Mouse (Mus musculus) lung, embryonic 15.5 days (tissue): ENCODE data around the gene Dock4. TPM values are rescaled to one million over a fixed set of nuclear protein-coding genes. Genes with fewer than 3 reads are reported as not detected.
A peak's percentile ranks its signal among the peaks of the same experiment; 100 is the strongest.

Experiments used
- ATAC-seq: fragments of 200-750 bp; cut with Nextera tagmentation; 2 replicates; pipeline ENCODE4 v1.8.0; 2017; ENCODE audit warnings: moderate number of reproducible peaks, borderline replicate concordance; ENCODE audit not compliant: low FRiP score, low TSS enrichment; ENCODE audit errors: extremely low read depth
- H3K27ac ChIP-seq: fragments of 300-500 bp; sonication (generic); 2 replicates; pipeline ENCODE4 v1.5.1; 2015; ENCODE audit warnings: moderate library complexity, mild to moderate bottlenecking, inconsistent platforms
- H3K27me3 ChIP-seq: fragments of 300-500 bp; sonication (generic); 2 replicates; pipeline ENCODE4 v1.6.1; 2015; ENCODE audit warnings: inconsistent platforms
- H3K36me3 ChIP-seq: fragments of 300-500 bp; sonication (generic); 2 replicates; pipeline ENCODE4 v1.6.1; 2015; ENCODE audit warnings: inconsistent platforms
- H3K4me1 ChIP-seq: fragments of 300-500 bp; sonication (generic); 2 replicates; pipeline ENCODE4 v1.6.1; 2015; ENCODE audit warnings: inconsistent platforms
- H3K4me2 ChIP-seq: fragments of 300-500 bp; sonication (generic); 2 replicates; pipeline ENCODE4 v1.6.1; 2015; ENCODE audit warnings: inconsistent platforms, mild to moderate bottlenecking, moderate library complexity
- H3K4me3 ChIP-seq: fragments of 300-500 bp; sonication (generic); 2 replicates; pipeline ENCODE4 v1.5.1; 2015; ENCODE audit warnings: mild to moderate bottlenecking, inconsistent platforms
- H3K9ac ChIP-seq: fragments of 300-500 bp; sonication (generic); 2 replicates; pipeline ENCODE4 v1.6.1; 2015; ENCODE audit warnings: inconsistent platforms
- H3K9me3 ChIP-seq: fragments of 300-500 bp; sonication (generic); 2 replicates; pipeline ENCODE4 v1.6.1; 2016; ENCODE audit warnings: inconsistent platforms
- WGBS: fragments of 180-500 bp; shearing (Covaris S2); methylation state at CpG from one replicate; pipeline ENCODE4 v1.1.7; 2015; 5-methylcytosine and 5-hydroxymethylcytosine counted together
- polyA plus RNA-seq: library from polyadenylated mRNA; unstranded; fragments of >200 nt; fragmentation: Nextera tagmentation; extraction: Ambion mirVana; gene quantifications from 2 replicates; pipeline ENCODE4 v1.2.1, GENCODE M21; 2015

Gene Dock4
- polyA plus RNA-seq, 1 experiment from 2014 or later, result 28.0 TPM

DNA sequence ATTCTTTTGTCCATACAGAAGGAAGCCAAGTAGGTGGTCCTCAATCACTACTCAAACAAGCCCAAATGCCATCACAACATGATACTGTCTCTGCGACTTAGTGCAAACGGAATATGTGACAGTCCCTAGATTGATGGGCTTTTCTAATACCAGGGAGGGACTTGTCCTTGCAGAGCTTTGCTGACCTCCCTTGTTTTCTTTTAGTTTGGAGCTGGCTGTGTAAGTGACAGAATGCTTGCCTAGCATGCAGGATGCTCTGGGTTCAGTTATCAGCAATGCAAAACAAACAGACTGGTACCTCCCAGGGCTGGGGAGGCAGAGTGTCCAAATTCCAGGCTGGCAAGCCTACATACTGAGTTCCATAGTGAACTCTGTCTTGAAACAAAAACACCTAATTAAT lies 7.7 kb upstream of the Dock4 start:
- 33% methylated on average over 2 of the region's 2 CpGs for WGBS
- no peak for ATAC-seq
- Histone ChIP-seq H3K36me3 (no peaks in the 10 kb centered on the region), H3K27me3 (no peaks in the 10 kb centered on the region), H3K4me2 (no peak overlapping the region), H3K27ac (no peak overlapping the region), H3K9me3 (no peaks in the 10 kb centered on the region), H3K4me1 (peaks cover 9% of the 10 kb centered on the region), H3K9ac (no peak overlapping the region), H3K4me3 (no peak overlapping the region)

DNA sequence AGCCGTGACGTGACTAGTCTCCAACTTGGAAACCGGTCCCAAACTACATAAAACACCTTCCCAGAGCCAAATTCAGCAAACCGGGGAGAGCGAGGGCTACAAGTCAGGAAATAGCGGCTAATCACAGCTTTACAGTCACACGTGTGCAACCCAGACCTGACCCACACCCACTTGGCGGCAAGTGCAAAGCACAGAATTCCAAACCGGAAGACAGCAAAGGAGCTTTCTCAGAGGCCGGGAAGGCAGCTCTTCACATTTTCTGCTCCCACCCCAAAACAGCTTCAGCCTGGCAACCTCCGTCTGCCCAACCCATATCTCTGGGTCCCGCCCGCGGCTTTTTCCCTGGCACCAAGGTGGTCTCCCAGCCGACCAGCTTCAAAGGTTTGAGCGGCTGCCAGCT lies 546 bp upstream of the Dock4 start:
- Histone ChIP-seq H3K4me1 (peaks cover 34% of the 10 kb centered on the region), H3K9ac (peak overlapping the region; percentile 56), H3K9me3 (no peaks in the 10 kb centered on the region), H3K36me3 (no peaks in the 10 kb centered on the region), H3K4me3 (peak overlapping the region; percentile 78), H3K27ac (peak overlapping the region; percentile 48; the same call in 1 of the 2 replicates), H3K27me3 (no peaks in the 10 kb centered on the region), H3K4me2 (peak overlapping the region; percentile 87)
- 1% methylated on average over 16 of the region's 16 CpGs for WGBS
- ATAC-seq, result peak; percentile 15; the same call in 1 of the 2 replicates

- Histone ChIP-seq H3K27me3 (no peaks in the 10 kb centered on the region), H3K27ac (peak overlapping the region; percentile 85), H3K36me3 (no peaks in the 10 kb centered on the region), H3K9me3 (no peaks in the 10 kb centered on the region), H3K4me2 (peak overlapping the region; percentile 84), H3K4me1 (peaks cover 31% of the 10 kb centered on the region), H3K9ac (peak overlapping the region; percentile 80), H3K4me3 (peak overlapping the region; percentile 78)
- WGBS, result under 1% methylated on average over 44 of the region's 44 CpGs
- ATAC-seq, result peak; percentile 28; the same call in 1 of the 2 replicates
Measured at GRCm38 (mm10) chr12:40446450-40447381, 964 bp downstream of the Dock4 start.

- no peaks in the 10 kb centered on the region for H3K9me3 ChIP-seq
- H3K4me3 ChIP-seq, result peak overlapping the region; percentile 78
- H3K36me3 ChIP-seq, result no peaks in the 10 kb centered on the region
- peak overlapping the region; percentile 84 for H3K4me2 ChIP-seq
- peak overlapping the region; percentile 80 for H3K9ac ChIP-seq
- WGBS, result 14% methylated on average over 10 of the region's 10 CpGs
- ATAC-seq, result no peak
- H3K27me3 ChIP-seq, result no peaks in the 10 kb centered on the region
- H3K27ac ChIP-seq, result no peak overlapping the region
- H3K4me1 ChIP-seq, result peaks cover 25% of the 10 kb centered on the region
Measured at GRCm38 (mm10) chr12:40447561-40448355, 2.0 kb downstream of the Dock4 start.

DNA sequence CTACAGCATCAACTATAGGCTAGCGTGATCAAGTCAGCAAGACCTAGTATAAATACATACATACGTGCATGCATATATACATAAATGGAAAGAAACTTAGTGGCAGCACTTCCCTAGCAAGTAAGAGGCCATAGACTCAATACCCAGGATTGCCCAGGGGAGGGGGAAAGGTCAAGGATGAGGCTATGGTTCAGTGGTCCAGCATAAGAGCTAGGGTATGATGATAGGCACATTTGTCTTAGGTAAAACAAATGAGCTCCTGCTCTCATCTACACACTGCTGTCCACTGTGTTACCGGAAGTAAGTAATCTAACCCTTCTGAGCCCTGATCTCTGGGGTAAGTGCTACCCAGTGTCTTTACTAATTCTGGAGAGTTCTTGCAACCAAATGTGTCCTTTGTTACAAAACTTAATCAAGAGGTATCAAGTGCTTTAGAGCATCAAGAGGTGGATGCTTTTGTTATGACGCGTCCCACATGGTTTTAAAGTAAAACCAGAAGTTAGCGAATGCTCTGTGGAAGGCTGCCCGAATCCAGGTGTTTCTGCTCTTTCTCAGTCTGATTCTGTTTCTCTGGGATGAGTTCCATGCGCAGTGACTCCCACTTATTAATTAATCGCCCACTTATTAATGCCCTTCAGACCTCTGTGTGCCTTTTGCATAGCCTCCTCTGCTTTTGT lies 3.5 kb downstream of the Dock4 start:
- Histone ChIP-seq H3K4me3 (no peak overlapping the region), H3K36me3 (no peaks in the 10 kb centered on the region), H3K9ac (no peak overlapping the region), H3K27me3 (no peaks in the 10 kb centered on the region), H3K9me3 (no peaks in the 10 kb centered on the region), H3K27ac (no peak overlapping the region), H3K4me1 (peaks cover 25% of the 10 kb centered on the region), H3K4me2 (peak overlapping the region; percentile 13; the same call in 1 of the 2 replicates)
- 48% methylated on average over 9 of the region's 9 CpGs for WGBS
- no peak for ATAC-seq

GRCm38 (mm10) chr12:40456517-40456916 lies 10.8 kb downstream of the Dock4 start:
- 88% methylated on average over 2 of the region's 2 CpGs for WGBS
- Histone ChIP-seq H3K27ac (no peak overlapping the region), H3K9me3 (no peaks in the 10 kb centered on the region), H3K36me3 (no peaks in the 10 kb centered on the region), H3K9ac (no peak overlapping the region), H3K4me3 (no peak overlapping the region), H3K4me1 (0 out of 2 replicates have a peak, but pooled peaks cover 8% of the 10 kb centered on the region), H3K4me2 (no peak overlapping the region), H3K27me3 (no peaks in the 10 kb centered on the region)
- no peak for ATAC-seq

- ATAC-seq, result peak; percentile 57
- no peak overlapping the region for H3K27ac ChIP-seq
- 48% methylated on average over 3 of the region's 3 CpGs for WGBS
Measured at GRCm38 (mm10) chr12:40458977-40459376, 13.2 kb downstream of the Dock4 start.

DNA sequence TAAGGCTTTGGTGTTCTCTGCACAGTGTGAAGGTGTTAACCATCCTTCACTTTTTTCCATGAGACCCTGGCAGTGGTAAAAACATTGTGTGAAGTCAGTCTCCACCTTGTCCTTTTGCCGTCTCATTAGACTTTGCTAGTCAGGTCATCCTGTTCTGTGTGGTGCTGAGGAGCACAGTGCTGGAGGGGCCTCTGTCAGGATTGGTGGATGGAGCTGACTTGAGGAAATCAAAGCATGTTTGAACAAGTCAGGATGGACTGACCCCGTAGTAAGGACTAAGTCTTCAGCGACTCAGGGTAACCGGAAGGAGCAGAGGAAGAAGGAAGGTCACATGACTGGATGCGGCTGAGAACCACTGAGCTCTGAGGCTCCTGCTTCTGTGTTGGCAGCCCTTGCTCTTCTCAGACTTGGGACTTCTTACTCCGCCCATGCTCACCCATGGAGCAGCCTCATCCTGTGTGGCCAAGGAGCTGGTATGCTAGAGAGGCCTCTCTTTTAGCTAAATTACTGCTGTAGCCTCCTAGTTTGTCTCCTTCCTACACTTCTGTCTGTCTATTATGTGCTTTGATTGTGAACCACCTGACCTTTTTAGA lies 14.0 kb downstream of the Dock4 start:
- Histone ChIP-seq H3K9me3 (no peaks in the 10 kb centered on the region), H3K4me3 (no peak overlapping the region), H3K4me1 (peaks cover 28% of the 10 kb centered on the region), H3K27me3 (no peaks in the 10 kb centered on the region), H3K27ac (peak overlapping the region; percentile 62), H3K4me2 (0 out of 2 replicates have a peak overlapping the region, but pooled peaks have one; percentile 7), H3K9ac (no peak overlapping the region), H3K36me3 (no peaks in the 10 kb centered on the region)
- WGBS, result 45% methylated on average over 6 of the region's 6 CpGs
- ATAC-seq, result no peak

More at GRCm38 (mm10) chr12:40458977-40459376, 13.2 kb downstream of the Dock4 start:
- no peaks in the 10 kb centered on the region for H3K9me3 ChIP-seq
- H3K9ac ChIP-seq, result no peak overlapping the region
- no peak overlapping the region for H3K4me3 ChIP-seq
- H3K36me3 ChIP-seq, result no peaks in the 10 kb centered on the region
- peaks cover 21% of the 10 kb centered on the region; the same call in 1 of the 2 replicates for H3K4me1 ChIP-seq
- H3K4me2 ChIP-seq, result no peak overlapping the region
- no peaks in the 10 kb centered on the region for H3K27me3 ChIP-seq

GRCm38 (mm10) chr12:40462693-40463235 lies 17.0 kb downstream of the Dock4 start:
- no peaks in the 10 kb centered on the region for H3K36me3 ChIP-seq
- H3K4me1 ChIP-seq, result peaks cover 30% of the 10 kb centered on the region
- WGBS, result 41% methylated on average over 7 of the region's 7 CpGs
- H3K27me3 ChIP-seq, result no peaks in the 10 kb centered on the region
- no peak overlapping the region for H3K4me2 ChIP-seq
- H3K27ac ChIP-seq, result peak overlapping the region; percentile 19; the same call in 1 of the 2 replicates
- H3K4me3 ChIP-seq, result no peak overlapping the region
- no peak overlapping the region for H3K9ac ChIP-seq
- H3K9me3 ChIP-seq, result no peaks in the 10 kb centered on the region
- ATAC-seq, result no peak

DNA sequence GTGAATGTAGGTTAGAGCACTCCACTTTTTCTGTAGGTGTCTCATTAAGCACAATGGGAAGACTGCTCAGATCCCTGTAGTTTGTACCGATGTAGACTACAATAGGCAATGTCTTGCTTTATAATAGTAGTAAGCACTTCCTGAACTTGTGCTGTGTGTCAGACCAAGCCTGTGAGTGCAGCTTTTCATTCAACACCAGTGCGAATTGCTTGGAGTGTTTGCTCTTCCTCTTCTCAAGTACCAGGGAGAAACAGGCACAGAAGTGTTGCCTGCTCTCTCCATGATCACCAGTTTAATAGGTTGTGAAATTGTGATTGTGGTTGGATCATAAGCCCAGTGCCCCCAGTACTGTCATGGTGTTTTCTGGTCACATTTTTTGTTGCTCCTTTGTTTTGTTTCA lies 18.1 kb downstream of the Dock4 start:
- ATAC-seq, result peak; percentile 36; the same call in 1 of the 2 replicates

DNA sequence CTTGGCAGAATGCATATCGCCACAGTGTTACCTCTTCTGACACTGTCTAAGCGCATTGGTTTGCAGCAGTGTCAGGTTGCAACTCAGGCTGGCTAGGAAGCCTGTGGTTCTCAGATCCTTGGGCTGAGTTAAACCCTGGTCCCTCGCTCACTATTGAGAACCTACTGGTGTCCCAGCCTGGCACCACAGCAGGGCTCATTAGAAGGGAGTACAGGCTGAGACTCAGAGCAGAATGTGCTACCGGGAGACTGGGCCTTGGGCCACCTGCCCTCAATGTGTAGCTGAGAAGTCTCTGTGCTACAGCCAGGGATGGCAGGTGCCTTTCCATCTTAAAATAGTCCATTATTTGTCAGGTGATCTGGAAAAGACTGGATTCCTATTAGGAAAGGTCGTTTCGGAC lies 18.5 kb downstream of the Dock4 start:
- 51% methylated on average over 6 of the region's 6 CpGs for WGBS
- H3K9me3 ChIP-seq, result no peaks in the 10 kb centered on the region
- H3K4me3 ChIP-seq, result no peak overlapping the region
- H3K9ac ChIP-seq, result no peak overlapping the region
- H3K36me3 ChIP-seq, result no peaks in the 10 kb centered on the region
- H3K4me1 ChIP-seq, result peaks cover 29% of the 10 kb centered on the region
- no peaks in the 10 kb centered on the region for H3K27me3 ChIP-seq
- ATAC-seq, result peak; percentile 55
- peak overlapping the region; percentile 3; the same call in 1 of the 2 replicates for H3K4me2 ChIP-seq
- H3K27ac ChIP-seq, result no peak overlapping the region

More for the DNA sequence above, 18.1 kb downstream of the Dock4 start:
- Histone ChIP-seq H3K27me3 (no peaks in the 10 kb centered on the region), H3K4me1 (peaks cover 30% of the 10 kb centered on the region), H3K9ac (no peak overlapping the region), H3K9me3 (no peaks in the 10 kb centered on the region), H3K27ac (no peak overlapping the region), H3K4me3 (no peak overlapping the region), H3K36me3 (no peaks in the 10 kb centered on the region), H3K4me2 (peak overlapping the region; percentile 14; the same call in 1 of the 2 replicates)
- 31% methylated on average over 2 of the region's 2 CpGs for WGBS
